Mouse (Mus musculus): ENCODE measurements around the gene Ahdc1. TPM values are rescaled to one million over a fixed set of nuclear protein-coding genes. Genes with fewer than 3 reads are reported as not detected.

The Ahdc1 gene
- polyA plus RNA-seq, 1 experiment = 28.5 TPM

DNA sequence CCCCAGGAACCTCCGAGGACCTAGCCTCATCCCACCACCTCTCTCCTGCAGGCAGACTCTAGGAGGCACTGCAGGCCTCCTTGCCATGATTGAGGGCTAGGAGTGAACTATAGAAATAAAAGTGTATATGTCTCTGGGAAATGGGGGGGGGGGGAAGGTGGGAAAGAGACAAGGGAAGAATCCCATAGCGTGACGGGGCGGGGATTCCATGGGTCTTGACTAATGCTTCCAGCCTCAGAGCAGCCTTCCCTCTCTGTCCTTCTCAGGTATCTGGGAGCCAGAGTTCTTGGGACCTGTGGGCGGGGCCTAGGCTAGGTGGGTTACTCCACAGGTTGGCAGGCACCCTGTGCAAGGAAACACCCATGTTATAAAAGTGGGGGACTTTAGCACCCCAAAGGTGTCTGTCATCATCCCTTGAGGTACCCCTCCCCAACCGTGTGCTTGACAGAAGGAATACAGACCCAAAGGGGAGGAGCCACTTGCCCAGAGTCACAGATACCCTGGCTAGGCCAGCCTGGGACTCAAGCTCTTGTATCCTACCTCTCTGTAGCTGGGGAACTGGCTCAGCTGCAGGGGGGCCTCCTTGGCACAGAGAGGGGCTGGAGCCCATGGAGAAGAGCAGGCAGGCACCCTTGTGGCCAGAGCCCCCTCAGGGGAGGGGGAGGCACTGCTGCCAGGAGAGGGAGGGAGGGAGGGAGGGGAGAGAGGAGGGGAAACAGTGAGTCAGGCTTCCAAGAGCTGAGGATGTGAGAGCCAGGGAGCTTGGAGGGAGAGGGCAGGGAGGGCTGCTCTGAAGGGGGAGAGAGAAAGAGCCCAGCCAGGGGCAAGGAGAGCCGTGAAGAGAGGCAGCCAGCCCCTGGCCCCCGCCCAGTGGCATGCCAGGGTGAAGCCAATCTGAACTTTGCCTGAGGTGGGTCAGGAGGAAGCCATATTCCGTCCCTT lies 4.9 kb downstream of the Ahdc1 start:
- DNase-seq (ENCODE audit: extremely low spot score in 1 of 2, low spot score in 1 of 2) = no peak

DNA sequence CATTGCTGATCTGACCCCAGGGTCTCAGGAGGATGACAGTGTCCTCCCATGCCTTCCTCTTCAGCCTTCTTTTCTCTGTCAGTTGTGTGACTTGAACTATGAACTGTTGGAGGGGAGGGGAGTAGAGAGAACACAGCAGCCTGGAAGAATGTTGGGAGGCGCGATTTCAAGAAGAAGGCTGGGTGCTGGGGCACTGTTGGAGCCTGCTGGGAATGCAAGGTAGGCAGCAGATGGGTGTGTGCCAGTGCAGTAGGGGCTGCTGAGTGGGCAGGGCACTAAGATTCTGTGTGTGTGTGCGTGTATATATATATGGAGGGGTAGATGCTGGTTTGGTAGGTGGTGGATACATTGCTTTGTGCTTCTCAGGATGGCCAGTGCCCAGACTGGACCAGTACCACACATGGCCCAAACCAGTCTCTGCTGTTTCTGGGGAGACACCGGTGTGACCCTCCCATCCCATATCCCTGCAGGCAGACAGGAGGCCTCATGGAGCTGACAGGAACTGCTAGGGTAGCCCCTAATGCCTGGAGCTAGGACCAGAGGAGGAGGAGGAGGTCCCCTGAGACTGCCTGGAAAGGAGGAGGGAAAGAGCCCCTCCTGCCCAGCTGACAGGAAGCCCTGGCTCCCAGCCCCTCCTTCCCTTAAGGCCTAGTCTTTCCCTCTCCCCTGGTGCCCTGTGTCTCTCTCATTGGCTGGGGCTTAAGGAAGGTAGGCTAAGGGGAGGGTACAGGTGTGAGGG lies 5.8 kb downstream of the Ahdc1 start:
- peak in 1 of 2 experiments; percentile 65 for DNase-seq (ENCODE audit: extremely low spot score in 1 of 2, low spot score in 1 of 2)

DNA sequence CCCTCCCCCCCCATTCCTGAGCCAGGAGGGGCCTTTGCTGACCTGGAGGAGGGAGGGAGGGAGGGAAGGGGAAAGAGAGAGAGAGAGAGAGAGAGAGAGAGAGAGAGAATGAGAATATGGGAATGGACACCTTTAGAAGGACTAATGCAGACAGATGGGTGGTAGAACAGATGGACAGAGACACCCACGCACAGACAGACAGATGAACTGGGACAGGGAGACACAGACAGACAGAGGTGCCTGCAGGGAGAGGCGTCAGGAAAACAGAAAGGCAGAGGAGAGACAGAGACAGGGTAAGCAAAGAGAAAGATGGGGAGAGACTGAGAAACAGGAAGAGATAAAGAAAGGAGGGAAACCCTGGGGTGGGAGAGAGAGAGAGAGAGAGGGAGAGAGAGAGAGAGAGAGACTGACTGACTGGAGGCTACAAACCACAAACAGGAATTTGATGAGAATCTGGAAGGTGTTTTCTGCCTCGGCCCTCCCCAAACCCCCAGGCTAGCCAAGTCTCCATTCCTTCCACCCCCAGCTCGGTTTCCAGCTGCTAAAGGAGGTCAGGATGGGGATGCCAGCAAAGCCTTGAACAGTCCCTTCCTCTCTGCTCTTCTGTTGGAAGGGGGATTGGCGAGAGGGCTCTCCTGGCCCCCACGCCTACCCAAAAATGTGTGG lies 6.7 kb downstream of the Ahdc1 start:
- peak in 1 of 2 experiments; percentile 74 for DNase-seq (ENCODE audit: extremely low spot score in 1 of 2, low spot score in 1 of 2)

DNA sequence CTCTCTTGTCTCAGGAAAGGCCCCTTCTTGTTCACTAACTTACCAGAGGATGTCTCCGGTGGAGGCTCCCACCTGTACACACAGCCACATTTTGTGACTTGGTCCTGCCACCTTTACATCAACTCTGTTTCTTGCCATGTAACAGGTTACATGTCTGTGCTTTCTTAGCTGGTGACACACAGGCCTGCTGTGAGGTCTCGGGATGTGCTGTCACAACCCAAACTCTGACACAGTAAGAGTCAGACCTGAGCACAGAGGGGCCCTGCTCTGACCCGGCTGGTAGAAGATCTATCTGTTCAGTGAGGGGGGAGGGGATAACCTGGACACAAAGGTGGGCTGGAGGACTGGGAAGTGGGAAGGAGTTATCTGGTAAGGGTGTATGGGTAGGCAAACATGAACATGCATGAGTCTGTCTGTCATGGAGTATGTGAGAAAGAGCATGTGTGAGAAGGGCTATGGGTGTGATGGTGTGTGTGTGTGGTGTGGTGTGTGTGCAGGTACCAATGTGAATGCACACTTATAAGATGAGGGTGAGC lies 7.3 kb downstream of the Ahdc1 start:
- no peak for DNase-seq (ENCODE audit: extremely low spot score in 1 of 2, low spot score in 1 of 2)

DNA sequence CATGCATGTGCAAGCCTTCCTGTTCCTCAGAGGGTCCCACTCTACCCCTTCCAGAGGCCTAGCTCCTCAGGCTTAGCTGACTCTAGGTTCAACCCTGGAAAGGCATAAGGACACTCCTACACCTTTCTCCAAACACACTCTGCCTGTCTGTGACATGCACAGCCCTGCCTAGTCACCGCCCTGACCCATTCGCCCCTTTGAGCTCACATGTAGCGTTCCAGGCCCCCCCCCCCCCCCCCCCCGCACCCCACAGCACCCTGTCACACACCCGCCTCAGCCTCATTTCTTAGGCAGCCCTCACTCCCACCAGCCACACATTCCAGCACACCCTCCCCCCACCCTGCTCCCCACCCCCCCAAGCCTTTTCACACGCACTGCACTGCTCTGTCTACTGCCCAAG lies 9.7 kb downstream of the Ahdc1 start:
- no peak for DNase-seq (ENCODE audit: extremely low spot score in 1 of 2, low spot score in 1 of 2)

DNA sequence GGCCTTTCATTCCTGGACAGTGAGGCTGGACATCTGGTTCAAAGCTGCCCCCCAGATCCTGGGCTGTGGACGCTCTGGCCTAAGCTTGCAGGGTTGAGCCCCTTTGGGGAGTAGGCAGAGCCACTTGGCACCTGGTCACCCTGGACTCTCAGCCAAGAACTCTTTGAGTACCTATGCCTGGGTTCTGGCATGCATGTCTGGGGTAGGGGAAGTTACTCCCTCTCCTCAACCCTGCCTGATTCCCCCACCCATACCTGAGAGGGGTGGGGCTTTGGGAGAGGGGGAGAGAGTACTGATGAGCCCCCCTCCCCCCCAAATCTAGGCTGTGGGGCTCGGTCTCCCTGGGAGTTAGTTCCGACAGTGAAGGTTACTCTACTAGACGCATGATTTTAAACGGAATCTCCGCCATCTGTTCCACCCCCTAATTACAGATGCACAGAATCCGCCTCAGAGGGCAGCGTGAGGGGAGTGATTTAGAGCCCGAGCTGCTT lies 10.2 kb downstream of the Ahdc1 start:
- no peak for DNase-seq (ENCODE audit: extremely low spot score in 1 of 2, low spot score in 1 of 2)

DNA sequence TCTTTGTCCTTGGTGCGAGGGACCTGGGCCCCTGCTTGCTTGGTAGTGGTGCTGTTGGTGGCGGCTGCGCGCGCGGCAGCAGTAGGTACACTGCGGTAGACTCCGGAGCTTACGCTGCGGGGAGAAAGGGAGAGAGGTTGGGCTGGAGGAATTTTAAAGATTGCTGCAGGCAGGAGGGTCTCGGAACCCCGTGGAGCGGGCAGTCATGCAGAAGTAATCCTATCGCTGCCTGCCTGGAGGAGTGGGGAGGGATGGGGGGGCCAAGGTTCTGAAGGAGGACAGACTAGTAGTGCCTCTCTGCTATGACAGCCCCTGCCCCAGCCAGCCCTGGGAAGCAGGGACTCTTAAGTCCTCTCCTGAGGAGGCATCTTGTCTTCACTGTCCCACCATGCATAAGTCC lies 11.2 kb downstream of the Ahdc1 start:
- DNase-seq (ENCODE audit: extremely low spot score in 1 of 2, low spot score in 1 of 2) = no peak

DNA sequence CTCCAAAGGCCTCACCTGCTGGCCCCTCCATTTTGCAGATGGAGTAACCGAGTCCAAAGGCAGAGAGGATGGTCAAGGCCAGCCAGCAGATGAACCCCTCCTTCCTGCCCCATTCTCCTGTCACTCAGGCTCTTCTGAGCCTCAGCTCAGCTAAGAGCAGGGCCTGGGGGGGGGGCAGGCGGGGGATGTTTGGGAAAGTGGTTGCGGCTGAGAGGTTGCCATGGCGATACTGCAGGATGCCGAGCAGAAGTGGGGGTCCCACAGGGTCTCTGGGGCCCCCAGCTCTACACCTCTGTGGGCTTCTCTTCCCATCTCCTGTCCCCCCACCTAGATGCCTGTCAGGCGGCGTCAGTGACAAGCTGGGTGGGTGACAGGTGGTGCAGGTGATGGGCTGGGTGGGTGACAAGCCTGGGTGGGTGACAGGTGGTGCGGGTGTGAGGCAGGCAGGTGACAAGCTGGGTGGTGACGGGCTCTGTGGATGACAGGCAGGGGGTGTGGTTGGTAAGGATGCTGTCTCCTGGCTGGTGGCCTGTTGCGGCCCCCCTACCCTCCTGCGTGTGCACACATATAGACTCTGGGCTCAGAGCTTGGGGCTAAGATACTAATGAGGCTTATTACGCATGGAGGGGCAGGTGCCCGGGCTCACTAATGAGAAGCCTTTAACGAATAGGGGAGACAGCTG lies 12.0 kb downstream of the Ahdc1 start:
- no peak for DNase-seq (ENCODE audit: extremely low spot score in 1 of 2, low spot score in 1 of 2)

DNA sequence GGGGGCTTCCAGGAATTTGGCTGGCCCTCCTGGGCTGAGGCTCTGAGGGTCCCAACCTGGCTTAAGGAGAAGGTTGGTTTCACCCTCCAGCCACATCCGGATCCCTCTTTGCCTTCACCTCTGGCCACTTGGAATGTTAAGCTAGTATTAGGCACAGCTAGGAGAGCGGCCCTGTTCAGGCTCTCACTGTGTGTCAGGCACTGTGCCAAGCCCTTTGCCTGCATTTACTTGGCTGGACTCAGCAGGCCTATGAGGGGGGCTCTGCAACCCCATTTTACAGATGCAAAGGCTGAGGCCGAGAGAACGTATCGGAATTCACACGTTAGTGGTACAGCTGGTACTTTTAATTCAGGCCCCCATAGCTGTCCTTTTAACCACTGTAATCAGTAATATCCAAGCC lies 12.6 kb downstream of the Ahdc1 start:
- no peak for DNase-seq (ENCODE audit: extremely low spot score in 1 of 2, low spot score in 1 of 2)

DNA sequence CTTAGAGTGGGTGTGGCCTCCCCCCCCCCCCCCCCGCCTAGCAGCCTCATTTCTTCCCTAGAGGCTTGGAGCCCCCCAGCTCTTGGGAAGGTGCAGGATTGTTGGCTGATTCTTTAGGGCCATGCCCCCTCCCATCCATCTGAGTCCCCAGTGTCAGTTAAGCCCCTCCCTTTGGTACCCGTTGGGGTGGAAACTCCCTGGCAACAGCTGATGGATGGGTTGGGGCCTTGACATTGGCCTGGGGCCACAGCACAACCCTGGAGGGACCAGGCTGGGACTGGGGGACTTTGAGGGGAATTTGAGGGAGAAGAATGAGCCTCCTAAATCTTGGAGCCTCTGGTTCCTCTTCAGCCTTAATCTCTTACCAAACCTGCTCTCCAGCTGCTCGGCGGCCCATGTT lies 13.3 kb downstream of the Ahdc1 start:
- no peak for DNase-seq (ENCODE audit: extremely low spot score in 1 of 2, low spot score in 1 of 2)

DNA sequence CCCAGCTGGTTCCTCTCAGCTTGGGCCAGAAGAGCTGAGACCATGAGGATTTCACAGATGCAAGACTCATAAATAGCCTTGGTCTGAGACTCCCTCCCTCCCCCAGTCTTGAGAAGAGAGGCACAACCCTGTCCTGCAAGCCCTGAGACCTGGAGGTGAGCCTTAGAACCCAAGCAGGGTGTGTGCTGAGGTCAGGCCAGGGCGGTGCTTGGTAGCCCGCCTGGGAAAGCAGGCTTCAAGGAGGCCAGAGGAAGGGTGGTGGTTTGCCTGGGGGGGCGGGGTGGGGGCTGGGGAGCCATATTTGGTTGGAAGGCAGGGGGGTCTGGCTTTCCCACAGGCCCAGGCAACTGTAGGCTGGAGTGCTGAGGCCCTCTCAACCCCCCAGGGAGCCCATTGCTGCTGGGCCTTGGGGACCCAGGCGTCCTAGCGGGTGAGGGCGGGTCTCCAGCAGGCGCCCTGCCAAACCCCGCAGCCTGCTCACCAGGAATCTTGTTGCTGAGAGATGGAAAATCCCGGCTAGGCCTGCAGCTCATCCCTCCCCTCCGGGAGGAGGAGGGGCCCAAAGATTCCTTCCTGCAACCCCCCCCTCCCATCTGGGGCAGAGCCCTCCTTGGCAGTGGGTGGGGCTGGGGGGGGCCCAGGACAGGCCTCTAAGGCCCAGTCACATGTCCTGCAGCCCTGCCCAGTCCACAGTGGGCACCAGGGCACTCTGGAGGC lies 14.1 kb downstream of the Ahdc1 start:
- no peak for DNase-seq (ENCODE audit: extremely low spot score in 1 of 2, low spot score in 1 of 2)

DNA sequence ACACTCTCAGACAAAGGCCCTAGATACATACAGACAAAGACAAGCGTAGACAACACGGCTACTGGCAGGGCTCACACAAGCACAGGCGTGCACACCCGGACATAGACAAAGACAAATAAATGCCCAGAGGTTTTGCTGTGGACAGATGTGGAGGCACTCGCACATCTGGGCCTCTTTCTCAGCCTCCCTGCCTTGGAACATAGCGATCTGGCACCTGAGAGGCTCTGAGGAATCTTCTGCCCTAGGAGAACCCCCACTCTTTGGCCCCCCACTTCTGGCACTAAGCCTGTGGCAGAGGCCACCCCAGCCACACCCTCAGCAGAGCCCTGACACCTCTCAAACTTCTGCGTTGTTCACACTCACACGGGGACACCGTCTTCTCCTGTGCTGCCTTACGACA lies 15.2 kb downstream of the Ahdc1 start:
- no peak for DNase-seq (ENCODE audit: extremely low spot score in 1 of 2, low spot score in 1 of 2)

DNA sequence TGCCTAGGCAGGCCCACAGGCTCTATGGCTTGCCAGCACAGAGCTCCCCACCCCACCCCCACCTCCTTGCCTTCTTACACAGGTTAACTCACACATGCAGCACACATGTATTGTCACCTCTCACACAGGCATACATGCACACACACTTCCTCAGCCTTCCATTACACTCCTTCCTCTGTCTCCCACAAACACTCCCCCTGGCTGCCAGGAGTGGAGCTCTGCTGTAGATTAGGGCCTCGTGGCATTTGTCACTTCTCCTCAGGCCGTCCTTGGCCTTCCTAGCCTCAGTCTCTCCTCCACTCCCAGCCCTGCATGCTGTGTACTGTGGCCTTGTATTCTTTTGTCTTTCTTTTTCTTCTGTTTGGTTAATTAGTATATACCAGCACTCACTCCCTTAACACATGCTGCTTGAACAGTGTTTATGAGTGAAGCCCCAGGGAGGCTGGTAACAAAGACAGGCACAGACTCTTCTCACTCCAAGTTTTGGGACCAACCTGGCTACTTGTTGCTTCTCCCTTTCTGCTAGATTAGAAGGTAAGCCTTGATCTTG lies 15.8 kb downstream of the Ahdc1 start:
- no peak for DNase-seq (ENCODE audit: extremely low spot score in 1 of 2, low spot score in 1 of 2)

DNA sequence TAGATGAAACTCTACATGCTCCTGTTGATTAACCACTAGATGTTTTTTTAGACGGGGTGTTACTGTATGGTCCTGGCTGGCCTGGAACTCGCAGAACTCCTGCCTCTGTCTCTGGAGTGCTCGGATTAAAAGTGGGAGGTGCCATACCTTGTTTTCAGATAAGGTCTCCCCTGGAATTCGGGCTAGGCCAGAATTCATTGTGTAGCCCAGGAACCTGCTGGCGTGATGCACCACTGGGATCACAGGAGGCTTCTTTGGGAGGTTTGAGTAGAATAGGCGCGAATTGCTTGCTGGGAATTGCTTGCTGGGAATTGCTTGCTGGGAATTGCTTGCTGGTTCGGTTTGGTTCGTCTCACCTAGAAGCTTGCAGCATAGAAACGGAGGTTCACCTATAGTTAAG lies 16.7 kb downstream of the Ahdc1 start:
- no peak for DNase-seq (ENCODE audit: extremely low spot score in 1 of 2, low spot score in 1 of 2)

DNA sequence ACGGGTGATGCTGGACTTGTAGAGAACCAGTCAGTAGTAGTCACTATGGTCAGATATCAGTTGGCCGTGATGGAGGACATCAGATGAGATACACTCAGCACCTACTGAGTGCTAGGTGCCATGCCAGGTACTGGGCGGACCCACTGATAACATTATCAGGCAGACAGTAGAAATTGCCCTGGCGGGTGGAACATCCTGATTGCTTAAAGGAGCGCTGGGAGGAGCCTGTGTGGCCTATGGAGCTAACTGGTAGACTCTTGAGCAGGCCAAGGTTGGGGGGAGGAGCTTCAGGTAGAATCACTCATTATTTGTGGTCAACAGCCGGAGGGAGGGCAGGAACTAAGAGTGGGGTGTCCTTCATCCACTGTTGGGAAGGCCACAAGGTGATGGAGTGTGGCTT lies 17.1 kb downstream of the Ahdc1 start:
- DNase-seq (ENCODE audit: extremely low spot score in 1 of 2, low spot score in 1 of 2) = no peak

DNA sequence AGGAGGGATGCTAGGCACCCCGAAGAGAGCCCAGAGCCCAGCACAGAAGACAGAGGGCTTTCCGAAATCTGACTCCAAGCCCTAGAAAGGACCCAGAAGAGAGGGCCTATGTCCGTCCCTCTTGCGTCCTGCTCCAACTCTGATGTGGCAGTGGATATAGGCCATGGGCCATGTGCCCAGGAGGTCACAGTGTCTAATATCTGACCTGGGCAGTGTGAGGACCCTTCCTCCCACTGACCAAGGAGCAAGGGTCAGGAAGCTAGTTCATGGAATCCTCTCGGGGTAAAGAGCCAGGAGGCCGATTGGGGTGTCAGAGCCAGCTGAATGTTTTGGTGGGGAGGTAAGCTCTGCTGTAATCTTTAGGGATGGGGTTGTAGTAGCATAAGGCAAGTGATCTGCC lies 17.8 kb downstream of the Ahdc1 start:
- DNase-seq (ENCODE audit: extremely low spot score in 1 of 2, low spot score in 1 of 2) = no peak

DNA sequence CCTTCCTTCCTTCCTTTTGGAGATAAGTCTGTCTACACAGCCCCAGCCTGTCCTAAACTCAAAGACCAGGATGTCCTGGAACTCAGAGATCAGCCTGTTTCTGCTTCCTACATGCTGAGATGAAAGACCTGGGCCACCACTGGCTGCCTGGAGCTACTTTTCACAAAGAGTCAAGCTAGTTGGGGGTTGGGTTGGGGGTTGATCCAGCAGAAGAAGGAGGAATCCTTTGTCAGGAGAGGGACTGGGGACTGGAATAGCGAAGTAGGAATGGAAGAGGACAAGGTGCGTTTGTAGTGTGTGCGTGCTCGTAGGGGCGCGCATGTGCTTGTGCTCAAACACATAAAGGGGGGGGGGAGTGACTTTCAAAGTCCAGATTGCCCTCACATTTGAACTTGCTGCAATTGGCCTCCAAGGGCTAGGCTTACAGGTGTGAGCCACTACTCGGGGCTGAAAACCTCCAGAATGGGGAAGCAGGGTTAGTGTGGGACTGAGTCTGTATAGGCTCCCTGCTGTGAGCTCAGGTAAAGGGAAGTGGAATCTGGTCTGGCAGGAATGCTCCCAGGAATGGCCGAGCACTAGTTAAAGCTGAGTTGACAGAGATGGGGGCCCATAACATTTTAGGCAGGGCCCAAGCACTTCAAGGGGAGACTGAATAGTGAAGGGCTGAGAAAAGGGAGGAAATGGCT lies 21.5 kb downstream of the Ahdc1 start:
- DNase-seq (ENCODE audit: extremely low spot score in 1 of 2, low spot score in 1 of 2) = no peak

DNA sequence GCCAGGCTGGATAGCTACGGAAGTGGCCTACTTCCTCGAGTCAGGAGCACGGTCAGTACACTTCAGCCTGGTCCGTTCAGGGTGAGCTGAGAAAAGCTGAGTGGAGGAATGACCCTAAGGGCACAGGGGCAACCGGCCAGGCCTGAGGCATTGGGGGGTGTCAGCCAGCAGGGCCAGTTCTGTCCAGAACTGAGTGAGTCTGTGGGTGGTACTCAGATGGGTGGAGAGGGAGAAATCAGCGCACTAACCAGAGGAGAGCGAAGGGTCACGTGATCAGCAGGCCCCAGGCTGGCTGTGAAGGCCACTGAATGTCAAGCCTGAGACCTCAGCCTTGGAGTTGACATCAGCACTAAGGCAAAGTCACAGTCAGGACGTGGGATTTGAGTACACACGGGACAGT lies 23.4 kb downstream of the Ahdc1 start:
- no peak for DNase-seq (ENCODE audit: extremely low spot score in 1 of 2, low spot score in 1 of 2)

DNA sequence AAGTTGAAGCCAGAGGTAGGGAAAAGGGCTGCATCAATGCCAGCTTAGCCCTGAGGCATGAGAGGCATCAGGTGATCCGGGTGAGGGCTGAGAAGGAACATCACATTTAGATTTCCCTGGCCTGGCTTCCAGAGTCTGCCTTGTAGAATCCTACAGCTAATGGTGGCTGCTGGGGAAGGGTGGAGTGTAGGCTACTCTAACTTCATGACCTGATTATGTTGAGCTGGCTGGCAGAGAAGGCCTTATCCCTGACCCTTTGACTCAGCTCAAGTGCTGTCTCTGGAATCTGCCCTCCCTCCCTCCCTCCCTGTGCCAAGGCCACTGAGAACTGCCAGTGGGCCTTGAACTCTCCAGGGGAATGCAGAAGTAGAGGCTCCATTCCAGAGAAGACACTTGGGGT lies 24.4 kb downstream of the Ahdc1 start:
- no peak for DNase-seq (ENCODE audit: extremely low spot score in 1 of 2, low spot score in 1 of 2)
